Mouse (Mus musculus): ENCODE data around the gene Avil. TPM values are rescaled to one million over a fixed set of nuclear protein-coding genes. Genes with fewer than 3 reads are reported as not detected.
A peak's percentile ranks its signal among the peaks of the same experiment; 100 is the strongest.

Avil gene
- total and polyA plus RNA-seq, 2 experiments from 2014 or later, result 0.52 to 0.98 TPM

DNA sequence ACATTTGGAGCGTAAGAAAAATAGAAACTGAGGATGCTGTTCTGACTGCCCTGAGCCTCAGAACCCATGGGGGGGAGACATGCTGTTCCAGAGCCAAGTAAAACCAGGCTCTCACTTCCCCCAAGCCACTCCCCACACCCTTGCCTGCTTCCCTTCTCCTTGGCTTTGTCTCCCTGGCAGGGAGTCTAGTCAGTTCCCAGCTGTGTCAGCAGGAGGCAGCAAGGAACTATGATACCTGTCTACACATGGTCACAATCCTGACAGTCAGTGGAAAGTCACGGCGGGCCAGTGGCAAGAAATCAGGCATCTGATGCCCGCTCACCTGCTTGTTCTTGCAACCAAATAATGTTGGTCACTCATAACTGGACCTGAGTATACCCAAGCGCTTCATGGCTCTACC lies 16.0 kb downstream of the Avil start:
- no peaks in the 10 kb centered on the region for H3K36me3 ChIP-seq (ENCODE audit: insufficient read depth, low read length)
- no peak overlapping the region for H3K9ac ChIP-seq (replicated peaks; ENCODE audit: low read length)
- H3K4me3 ChIP-seq (ENCODE audit: low read length), result no peak overlapping the region
- DNase-seq (ENCODE audit: low spot score), result no peak
- no peaks in the 10 kb centered on the region for H3K4me1 ChIP-seq (ENCODE audit: insufficient read depth, low read length)
- no peak for ATAC-seq
- H3K9me3 ChIP-seq (ENCODE audit: low read length), result no peaks in the 10 kb centered on the region
- H3K27ac ChIP-seq, result no peak overlapping the region
- peak; percentile 33; the same call in 1 of the 2 replicates for TF ChIP-seq CTCF (IDR thresholded peaks at IDR 0.05; ENCODE audit: low read depth)
- H3K4me2 ChIP-seq (ENCODE audit: low read depth, low read length), result no peak overlapping the region
- 60% methylated on average over 5 of the region's 5 CpGs for WGBS
- H3K27me3 ChIP-seq (ENCODE audit: insufficient read depth, low read length), result no peaks in the 10 kb centered on the region

DNA sequence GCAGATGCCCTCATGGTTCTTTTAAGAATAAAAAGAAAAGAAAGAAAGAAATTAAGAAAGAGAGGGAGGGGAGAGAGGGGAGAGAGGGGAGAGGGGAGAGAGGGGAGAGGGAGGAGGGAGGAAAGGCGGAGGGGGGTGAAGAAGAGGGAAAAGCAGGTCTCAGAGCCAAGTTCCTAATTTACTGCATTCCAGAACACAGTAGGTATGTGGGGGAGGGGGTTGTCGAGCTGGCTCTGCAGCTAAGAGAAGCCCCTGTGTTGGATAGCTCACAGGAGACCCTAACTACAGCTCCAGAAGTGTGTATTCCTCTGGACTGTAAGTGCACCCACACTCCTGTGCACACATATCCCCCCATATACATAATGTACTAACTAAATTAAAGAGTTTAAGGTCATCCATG lies 16.6 kb downstream of the Avil start:
- no peak overlapping the region for H3K4me2 ChIP-seq (ENCODE audit: low read depth, low read length)
- no peaks in the 10 kb centered on the region for H3K36me3 ChIP-seq (ENCODE audit: insufficient read depth, low read length)
- ATAC-seq (no peak), DNase-seq (ENCODE audit: low spot score) (no peak)
- no peaks in the 10 kb centered on the region for H3K9me3 ChIP-seq (ENCODE audit: low read length)
- H3K4me1 ChIP-seq (ENCODE audit: insufficient read depth, low read length), result no peaks in the 10 kb centered on the region
- H3K9ac ChIP-seq (replicated peaks; ENCODE audit: low read length), result no peak overlapping the region
- H3K27ac ChIP-seq, result no peak overlapping the region
- no peak for TF ChIP-seq CTCF (IDR thresholded peaks at IDR 0.05; ENCODE audit: low read depth)
- WGBS, result 15% methylated on average over 2 of the region's 2 CpGs
- H3K27me3 ChIP-seq (ENCODE audit: insufficient read depth, low read length), result no peaks in the 10 kb centered on the region
- no peak overlapping the region for H3K4me3 ChIP-seq (ENCODE audit: low read length)

DNA sequence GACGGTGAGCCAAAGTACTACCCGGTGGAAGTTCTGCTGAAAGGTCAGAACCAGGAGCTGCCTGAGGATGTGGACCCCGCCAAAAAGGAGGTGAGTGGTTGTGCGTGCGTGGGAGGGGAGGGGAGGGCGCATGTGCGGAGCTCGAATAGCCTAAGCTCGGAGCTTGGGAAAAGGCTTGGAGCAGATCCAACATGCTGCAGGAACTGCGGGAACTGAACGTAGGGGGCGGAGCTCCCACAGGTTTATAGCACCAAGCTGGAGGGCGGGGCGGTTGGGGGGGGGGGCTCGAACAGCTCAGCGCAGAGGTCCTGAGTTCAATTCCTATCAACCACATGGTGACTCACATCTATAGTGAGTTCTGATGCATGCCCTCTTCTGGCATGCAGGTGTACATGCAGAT lies 17.9 kb downstream of the Avil start:
- no peak for TF ChIP-seq CTCF (IDR thresholded peaks at IDR 0.05; ENCODE audit: low read depth)
- peaks cover 10% of the 10 kb centered on the region; the same call in 1 of the 2 replicates for H3K36me3 ChIP-seq (ENCODE audit: insufficient read depth, low read length)
- DNase-seq (ENCODE audit: low spot score) (no peak), ATAC-seq (no peak)
- H3K9me3 ChIP-seq (ENCODE audit: low read length), result no peaks in the 10 kb centered on the region
- WGBS, result 67% methylated on average over 16 of the region's 16 CpGs
- H3K9ac ChIP-seq (replicated peaks; ENCODE audit: low read length), result no peak overlapping the region
- H3K4me1 ChIP-seq (ENCODE audit: insufficient read depth, low read length), result no peaks in the 10 kb centered on the region
- H3K4me2 ChIP-seq (ENCODE audit: low read depth, low read length), result no peak overlapping the region
- no peaks in the 10 kb centered on the region for H3K27me3 ChIP-seq (ENCODE audit: insufficient read depth, low read length)
- H3K4me3 ChIP-seq (ENCODE audit: low read length), result no peak overlapping the region
- H3K27ac ChIP-seq, result no peak overlapping the region

DNA sequence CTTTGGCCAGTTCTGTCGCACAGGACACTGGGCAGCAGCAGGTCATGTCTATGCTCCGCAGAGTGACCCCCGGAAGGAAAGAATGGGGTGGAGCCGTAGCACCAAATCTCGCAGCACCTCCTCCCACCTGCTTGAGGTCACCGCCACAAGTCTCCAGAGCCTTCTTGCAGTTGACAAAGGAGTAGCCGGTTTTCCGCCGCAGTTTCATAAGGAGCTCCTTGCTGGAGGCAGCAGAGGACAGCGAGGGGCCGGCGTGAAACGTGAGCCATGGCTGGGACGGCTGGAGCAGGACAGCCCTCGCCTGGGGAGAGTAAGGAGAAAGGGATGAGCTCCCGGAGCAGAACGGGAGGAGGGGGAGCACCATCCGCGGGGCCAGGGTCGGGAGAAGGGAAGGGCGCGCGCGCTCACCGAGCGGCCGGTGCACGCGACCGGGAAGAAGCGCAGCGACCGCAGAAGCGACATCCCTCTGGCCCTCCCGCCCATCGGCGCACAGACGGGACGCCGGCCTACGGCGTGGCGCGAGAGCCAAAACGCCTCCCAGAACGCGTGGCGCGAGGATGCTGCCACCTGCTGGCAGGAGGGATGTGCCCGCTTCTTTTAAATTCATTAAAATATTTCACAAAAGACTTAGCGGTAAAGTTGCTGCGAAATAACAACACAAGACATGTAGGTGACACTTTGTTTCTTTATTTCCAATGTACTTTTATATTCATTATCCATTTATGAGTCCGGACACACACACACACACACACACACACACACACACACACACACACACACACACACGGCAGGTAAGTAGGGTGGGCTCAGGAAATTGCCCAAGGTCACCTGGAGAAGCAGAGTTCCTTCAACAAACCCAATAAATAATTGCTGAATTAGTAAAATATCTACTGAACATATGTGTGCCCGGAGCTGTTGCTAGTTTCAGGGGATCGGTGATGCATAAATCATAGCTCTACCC lies 30.1 kb downstream of the Avil start, which contains the start of gene Tsfm:
TSS of gene Tsfm (minus strand) at position 505 of the 961 bp plus-strand sequence.
- peak within 1 kb of the TSS; percentile 90 for H3K9ac ChIP-seq (replicated peaks; ENCODE audit: low read length)
- peaks cover 15% of the 10 kb centered on the region; the same call in 1 of the 2 replicates for H3K36me3 ChIP-seq (ENCODE audit: insufficient read depth, low read length)
- peak within 1 kb of the TSS; percentile 96 for H3K4me2 ChIP-seq (ENCODE audit: low read depth, low read length)
- ATAC-seq (peak; percentile 91), DNase-seq (ENCODE audit: low spot score) (peak; percentile 97)
- H3K9me3 ChIP-seq (ENCODE audit: low read length), result no peaks in the 10 kb centered on the region
- peak; percentile 93 for TF ChIP-seq CTCF (IDR thresholded peaks at IDR 0.05; ENCODE audit: low read depth)
- WGBS, result 5% methylated on average over 56 of the region's 56 CpGs
- no peaks in the 10 kb centered on the region for H3K4me1 ChIP-seq (ENCODE audit: insufficient read depth, low read length)
- H3K27me3 ChIP-seq (ENCODE audit: insufficient read depth, low read length), result no peaks in the 10 kb centered on the region
- H3K27ac ChIP-seq, result peak within 1 kb of the TSS; percentile 80
- peak within 1 kb of the TSS; percentile 89 for H3K4me3 ChIP-seq (ENCODE audit: low read length)

DNA sequence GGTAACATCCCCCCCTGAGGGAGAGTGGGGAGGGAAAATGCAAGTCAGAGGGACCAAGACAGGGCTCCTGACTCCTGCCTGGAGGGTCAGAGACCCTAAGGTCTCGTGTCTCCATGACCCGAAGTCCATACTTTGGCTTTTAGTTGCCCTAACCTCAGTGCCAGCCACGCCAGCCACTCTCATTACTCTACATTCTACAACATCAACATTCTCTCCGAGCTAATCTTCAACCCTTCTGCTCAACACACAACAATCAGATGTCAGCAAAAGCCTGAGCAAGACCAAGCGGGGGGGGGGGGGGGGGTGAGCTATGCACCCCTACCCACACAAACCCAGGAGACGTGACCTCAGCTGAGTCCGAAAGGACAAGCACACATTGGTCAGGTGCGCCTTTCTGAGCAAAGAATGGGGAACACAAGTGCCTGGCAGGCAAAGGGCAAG lies 32.8 kb downstream of the Avil start:
- no peak for ATAC-seq
- H3K9me3 ChIP-seq (ENCODE audit: low read length), result no peaks in the 10 kb centered on the region
- TF ChIP-seq CTCF (IDR thresholded peaks at IDR 0.05; ENCODE audit: low read depth), result no peak
- H3K4me1 ChIP-seq (ENCODE audit: insufficient read depth, low read length), result no peaks in the 10 kb centered on the region
- WGBS, result 90% methylated on average over 8 of the region's 8 CpGs
- no peak overlapping the region for H3K4me3 ChIP-seq (ENCODE audit: low read length)
- H3K4me2 ChIP-seq (ENCODE audit: low read depth, low read length), result no peak overlapping the region
- H3K27ac ChIP-seq, result no peak overlapping the region
- DNase-seq (ENCODE audit: low spot score), result no peak
- H3K36me3 ChIP-seq (ENCODE audit: insufficient read depth, low read length), result peaks cover 2% of the 10 kb centered on the region; the same call in 1 of the 2 replicates
- no peaks in the 10 kb centered on the region for H3K27me3 ChIP-seq (ENCODE audit: insufficient read depth, low read length)
- no peak overlapping the region for H3K9ac ChIP-seq (replicated peaks; ENCODE audit: low read length)

DNA sequence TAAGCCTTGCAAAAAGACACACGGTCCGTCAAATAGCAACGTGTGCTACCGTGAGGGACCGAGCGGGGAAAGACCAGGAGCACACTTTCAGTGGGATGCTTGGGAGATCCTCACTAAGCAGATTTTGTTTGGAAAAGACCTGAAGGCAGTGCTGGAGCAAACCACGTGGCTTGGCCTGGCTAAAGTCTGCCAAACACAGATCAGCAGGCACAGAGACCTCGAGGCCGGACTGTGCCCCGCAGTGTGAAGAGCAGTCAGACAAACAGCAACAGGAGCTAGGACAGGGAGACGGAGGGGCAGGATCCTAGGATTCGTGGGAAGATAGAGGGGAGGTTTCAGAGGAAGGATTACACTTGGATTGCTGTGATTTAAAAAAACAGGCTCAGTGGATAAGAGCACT lies 35.8 kb downstream of the Avil start:
- no peak overlapping the region for H3K9ac ChIP-seq (replicated peaks; ENCODE audit: low read length)
- no peaks in the 10 kb centered on the region for H3K4me1 ChIP-seq (ENCODE audit: insufficient read depth, low read length)
- no peak overlapping the region for H3K4me3 ChIP-seq (ENCODE audit: low read length)
- no peaks in the 10 kb centered on the region for H3K36me3 ChIP-seq (ENCODE audit: insufficient read depth, low read length)
- ATAC-seq, result no peak
- WGBS, result 81% methylated on average over 12 of the region's 12 CpGs
- H3K27me3 ChIP-seq (ENCODE audit: insufficient read depth, low read length), result no peaks in the 10 kb centered on the region
- DNase-seq (ENCODE audit: low spot score), result no peak
- no peak overlapping the region for H3K4me2 ChIP-seq (ENCODE audit: low read depth, low read length)
- H3K27ac ChIP-seq, result no peak overlapping the region
- TF ChIP-seq CTCF (IDR thresholded peaks at IDR 0.05; ENCODE audit: low read depth), result no peak
- no peaks in the 10 kb centered on the region for H3K9me3 ChIP-seq (ENCODE audit: low read length)

DNA sequence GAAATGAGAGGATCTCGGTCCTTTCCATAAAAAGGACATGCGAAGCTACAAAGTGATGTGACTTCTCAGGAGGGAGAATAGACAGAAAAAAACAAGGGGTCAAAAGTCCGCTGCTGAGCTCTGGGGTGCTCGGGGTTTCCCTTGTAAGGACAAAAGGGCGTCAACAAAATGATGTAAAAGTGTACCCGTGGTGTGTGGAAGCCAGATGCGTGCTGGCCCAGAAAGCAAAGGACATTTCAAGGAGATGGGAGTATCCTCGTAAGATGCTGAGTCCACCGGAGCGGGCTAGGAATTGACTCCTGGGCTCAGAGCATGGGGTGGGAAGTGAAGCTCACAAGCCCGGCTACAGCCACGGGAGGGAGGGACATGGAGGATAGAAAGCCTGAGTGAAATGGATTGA lies 37.1 kb downstream of the Avil start:
- WGBS, result 70% methylated on average over 12 of the region's 12 CpGs
- H3K4me1 ChIP-seq (ENCODE audit: insufficient read depth, low read length), result no peaks in the 10 kb centered on the region
- DNase-seq (ENCODE audit: low spot score) (no peak), ATAC-seq (no peak)
- no peak overlapping the region for H3K27ac ChIP-seq
- H3K36me3 ChIP-seq (ENCODE audit: insufficient read depth, low read length), result no peaks in the 10 kb centered on the region
- no peaks in the 10 kb centered on the region for H3K27me3 ChIP-seq (ENCODE audit: insufficient read depth, low read length)
- H3K9ac ChIP-seq (replicated peaks; ENCODE audit: low read length), result no peak overlapping the region
- H3K4me2 ChIP-seq (ENCODE audit: low read depth, low read length), result no peak overlapping the region
- no peak for TF ChIP-seq CTCF (IDR thresholded peaks at IDR 0.05; ENCODE audit: low read depth)
- H3K9me3 ChIP-seq (ENCODE audit: low read length), result no peaks in the 10 kb centered on the region
- no peak overlapping the region for H3K4me3 ChIP-seq (ENCODE audit: low read length)

Measured in hindbrain, postnatal 0 days (tissue).